Mouse (Mus musculus) liver, postnatal 0 days (tissue): ENCODE data around the gene Gm10197. TPM values are rescaled to one million over a fixed set of nuclear protein-coding genes. Genes with fewer than 3 reads are reported as not detected.

ENCODE experiments used
- ATAC-seq: fragments of 200-750 bp; cut with Nextera tagmentation; 2 replicates; pipeline ENCODE4 v1.8.0; 2017; ENCODE audit warnings: mild to moderate bottlenecking, moderate library complexity
- DNase-seq: peaks from one replicate; pipeline ENCODE4 v3.0.0-alpha.2; 2016
- H3K27ac ChIP-seq: fragments of 300-500 bp; sonication (generic); 2 replicates; pipeline ENCODE4 v1.5.1; 2014; ENCODE audit warnings: antibody characterized with exemption, moderate library complexity, mild to moderate bottlenecking, low read depth
- H3K27me3 ChIP-seq: fragments of 300-500 bp; sonication (generic); 2 replicates; pipeline ENCODE4 v1.6.1; 2014; ENCODE audit warnings: low read length, control low read depth, mixed read lengths; ENCODE audit not compliant: insufficient read depth
- H3K36me3 ChIP-seq: fragments of 300-500 bp; sonication (generic); replicated peaks from 2 replicates; pipeline ENCODE4 v1.6.1; 2014; ENCODE audit warnings: mild to moderate bottlenecking, control low read depth, low read length, moderate library complexity, mixed read lengths; ENCODE audit not compliant: insufficient read depth
- H3K4me1 ChIP-seq: fragments of 300-500 bp; sonication (generic); 2 replicates; pipeline ENCODE4 v1.6.1; 2014; ENCODE audit warnings: antibody characterized with exemption, mild to moderate bottlenecking, control low read depth; ENCODE audit not compliant: insufficient read depth
- H3K4me2 ChIP-seq: fragments of 300-500 bp; sonication (generic); 2 replicates; pipeline ENCODE4 v1.6.1; 2014; ENCODE audit warnings: low read depth, mild to moderate bottlenecking, low read length, moderate library complexity, mixed read lengths
- H3K4me3 ChIP-seq: fragments of 300-500 bp; sonication (generic); 2 replicates; pipeline ENCODE4 v1.5.1; 2014; ENCODE audit warnings: low read depth, low read length
- H3K9ac ChIP-seq: fragments of 300-500 bp; sonication (generic); replicated peaks from 2 replicates; pipeline ENCODE4 v1.6.1; 2014; ENCODE audit warnings: mild to moderate bottlenecking, moderate library complexity
- H3K9me3 ChIP-seq: fragments of 300-500 bp; sonication (generic); 2 replicates; pipeline ENCODE4 v1.6.1; 2016; ENCODE audit warnings: mild to moderate bottlenecking, control low read depth, low read length, mixed read lengths
- CTCF ChIP-seq: sonication (generic); IDR thresholded peaks from 2 replicates; pipeline ENCODE4 v1.5.1; 2016; ENCODE audit warnings: antibody characterized with exemption, low read depth
- EP300 ChIP-seq: IDR thresholded peaks from 2 replicates; pipeline ENCODE4 v1.6.1; 2016; ENCODE audit warnings: antibody characterized with exemption, low read depth, mild to moderate bottlenecking
- WGBS: fragments of 180-500 bp; shearing (Covaris S2); extraction: QIAGEN DNeasy Blood & Tissue Kit; methylation state at CpG from one replicate; pipeline ENCODE4 v1.1.7; 2014; ENCODE audit not compliant: insufficient replicate concordance; 5-methylcytosine and 5-hydroxymethylcytosine counted together
- polyA plus RNA-seq: library from polyadenylated mRNA; unstranded; fragments of >200 nt; fragmentation: Nextera tagmentation; extraction: Ambion mirVana; gene quantifications from 2 replicates; pipeline ENCODE4 v1.2.1, GENCODE M21; 2015

Gene Gm10197
- polyA plus RNA-seq, 1 experiment from 2014 or later, result not detected

DNA sequence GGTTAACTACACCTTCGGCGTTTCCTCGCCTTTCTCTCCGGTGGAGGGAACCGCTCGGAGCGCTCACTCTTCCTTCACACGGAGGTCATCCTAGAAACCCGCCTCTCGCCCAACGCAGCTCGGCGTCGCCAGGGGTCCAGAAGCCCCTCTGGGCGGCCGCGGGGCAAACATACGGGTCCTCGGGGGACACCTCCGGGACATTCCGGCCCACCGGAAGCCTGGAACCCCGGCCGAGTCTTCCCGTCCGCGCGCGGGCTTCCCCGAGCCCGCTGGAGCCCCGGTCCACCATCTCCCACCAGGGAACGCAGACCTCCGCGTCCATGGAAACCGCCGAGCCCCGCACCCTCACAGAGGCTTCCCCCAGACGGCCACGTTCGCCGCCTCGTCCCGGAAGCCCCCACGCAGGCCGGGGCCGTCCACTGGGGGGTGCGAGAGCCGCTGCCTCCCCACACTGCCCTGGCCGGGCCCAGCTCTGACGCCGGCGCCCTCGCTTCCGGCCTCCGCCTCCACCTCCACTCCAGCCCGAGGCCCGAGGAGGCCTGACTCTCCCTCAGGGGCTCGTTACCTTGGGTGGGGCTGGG, 18.4 kb upstream of the Gm10197 start:
- peaks cover 34% of the 10 kb centered on the region for H3K36me3 ChIP-seq
- ATAC-seq (peak; percentile 75), DNase-seq (no peak)
- TF ChIP-seq EP300 (no peak), CTCF (peak; percentile 33)
- peak overlapping the region; percentile 75 for H3K4me2 ChIP-seq
- peak overlapping the region; percentile 99 for H3K4me3 ChIP-seq
- no peaks in the 10 kb centered on the region for H3K27me3 ChIP-seq
- peaks cover 17% of the 10 kb centered on the region for H3K4me1 ChIP-seq
- H3K9ac ChIP-seq, result peak overlapping the region; percentile 100
- H3K9me3 ChIP-seq, result no peaks in the 10 kb centered on the region
- under 1% methylated on average over 59 of the region's 59 CpGs for WGBS
- peak overlapping the region; percentile 100 for H3K27ac ChIP-seq

DNA sequence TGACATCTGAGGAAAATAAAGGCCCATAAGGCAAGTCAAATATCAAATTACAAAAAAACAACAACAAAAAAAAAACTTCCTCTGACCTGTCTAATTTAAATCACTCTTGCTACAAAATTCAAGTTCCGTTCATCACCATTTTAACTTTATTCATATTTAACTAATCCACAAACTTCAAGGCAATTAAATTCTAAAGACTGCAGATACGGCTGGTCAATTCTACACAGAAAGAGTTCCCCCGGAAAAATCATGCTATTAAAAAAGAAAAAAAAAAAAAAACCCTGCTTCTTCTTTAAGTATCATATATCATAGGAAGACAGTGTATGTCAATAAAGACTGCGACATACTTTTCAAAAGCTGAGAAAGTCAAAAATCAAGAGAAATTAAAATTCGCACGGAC, 17.9 kb upstream of the Gm10197 start:
- peak overlapping the region; percentile 99 for H3K4me3 ChIP-seq
- ATAC-seq (no peak), DNase-seq (no peak)
- no peaks in the 10 kb centered on the region for H3K27me3 ChIP-seq
- H3K36me3 ChIP-seq, result peaks cover 39% of the 10 kb centered on the region
- peak overlapping the region; percentile 75 for H3K4me2 ChIP-seq
- 15% methylated on average over 6 of the region's 6 CpGs for WGBS
- H3K9ac ChIP-seq, result peak overlapping the region; percentile 100
- H3K27ac ChIP-seq, result peak overlapping the region; percentile 100
- TF ChIP-seq EP300, result no peak
- no peak for TF ChIP-seq CTCF
- peaks cover 16% of the 10 kb centered on the region for H3K4me1 ChIP-seq
- H3K9me3 ChIP-seq, result no peaks in the 10 kb centered on the region

DNA sequence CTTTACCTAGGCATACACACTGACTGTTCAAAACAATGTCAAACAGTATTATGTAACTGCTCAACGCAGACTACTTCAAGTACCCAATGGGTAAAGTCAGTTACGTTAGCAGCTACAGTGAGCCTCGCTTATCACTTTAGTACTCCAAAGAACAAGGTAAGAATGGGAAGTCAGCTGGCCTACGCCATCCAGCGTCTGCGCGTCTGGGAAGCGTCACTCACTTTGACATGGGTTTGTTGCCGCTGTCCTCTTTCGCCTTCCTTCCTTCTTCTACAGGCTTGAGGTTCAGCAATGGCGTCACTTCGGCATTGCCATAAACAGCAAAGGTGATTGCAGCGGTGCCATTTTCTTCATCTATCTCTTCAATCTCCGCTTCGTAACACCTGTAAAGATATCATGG, 11.8 kb upstream of the Gm10197 start:
- Histone ChIP-seq H3K9me3 (no peaks in the 10 kb centered on the region), H3K36me3 (peaks cover 86% of the 10 kb centered on the region), H3K9ac (no peak overlapping the region), H3K27me3 (no peaks in the 10 kb centered on the region), H3K27ac (no peak overlapping the region), H3K4me3 (no peak overlapping the region), H3K4me2 (no peak overlapping the region), H3K4me1 (no peaks in the 10 kb centered on the region)
- 90% methylated on average over 15 of the region's 15 CpGs for WGBS
- TF ChIP-seq EP300 (no peak), CTCF (no peak)
- DNase-seq (no peak), ATAC-seq (no peak)

DNA sequence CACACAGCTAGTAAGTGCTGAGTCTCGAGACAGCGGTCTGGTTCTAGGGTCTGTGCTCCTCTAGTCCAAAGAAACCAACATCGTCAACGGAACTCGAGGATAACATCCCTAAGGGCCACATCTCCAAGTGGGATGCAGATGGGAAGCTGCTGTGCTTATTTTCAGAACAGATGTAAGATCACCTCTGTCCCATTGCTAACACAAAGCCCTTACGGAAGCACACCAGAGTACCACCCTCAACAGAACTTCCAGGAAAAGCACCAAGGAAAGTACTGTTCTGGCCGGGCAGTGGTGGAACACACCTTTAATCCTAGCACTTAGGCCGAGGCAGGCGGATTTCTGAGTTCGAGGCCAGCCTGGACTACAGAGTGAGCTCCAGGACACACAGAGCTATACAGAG, 6.9 kb upstream of the Gm10197 start:
- DNase-seq, result no peak
- Histone ChIP-seq H3K9me3 (no peaks in the 10 kb centered on the region), H3K36me3 (peaks cover 74% of the 10 kb centered on the region), H3K27ac (no peak overlapping the region), H3K27me3 (no peaks in the 10 kb centered on the region), H3K9ac (no peak overlapping the region), H3K4me3 (no peak overlapping the region), H3K4me2 (no peak overlapping the region), H3K4me1 (no peaks in the 10 kb centered on the region)
- no peak for ATAC-seq
- WGBS, result 85% methylated on average over 10 of the region's 10 CpGs
- TF ChIP-seq CTCF (no peak), EP300 (no peak)

DNA sequence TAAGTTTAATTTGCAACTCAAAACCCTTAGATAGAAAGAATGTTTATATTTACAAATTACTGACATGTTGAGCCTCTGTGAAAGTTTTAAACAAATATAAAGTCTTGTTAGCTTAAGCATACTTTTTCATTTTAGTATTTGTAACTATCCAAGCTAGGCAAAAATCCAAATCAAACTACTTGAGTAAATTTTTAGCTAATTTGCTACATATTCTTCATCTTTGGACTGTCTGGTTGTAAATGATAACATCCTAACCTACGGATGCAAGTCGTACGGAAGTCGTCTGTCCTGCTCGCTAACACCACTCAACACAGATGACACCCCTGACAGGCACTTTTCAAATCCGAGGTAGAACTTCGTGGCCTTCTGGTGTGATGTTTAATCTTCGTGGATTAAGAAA, 6.1 kb upstream of the Gm10197 start:
- H3K9me3 ChIP-seq, result no peaks in the 10 kb centered on the region
- H3K36me3 ChIP-seq, result peaks cover 71% of the 10 kb centered on the region
- no peak overlapping the region for H3K9ac ChIP-seq
- no peak for TF ChIP-seq CTCF
- TF ChIP-seq EP300, result no peak
- no peaks in the 10 kb centered on the region for H3K27me3 ChIP-seq
- H3K4me1 ChIP-seq, result no peaks in the 10 kb centered on the region
- H3K4me2 ChIP-seq, result no peak overlapping the region
- H3K27ac ChIP-seq, result no peak overlapping the region
- 76% methylated on average over 8 of the region's 8 CpGs for WGBS
- DNase-seq (no peak), ATAC-seq (no peak)
- H3K4me3 ChIP-seq, result no peak overlapping the region

DNA sequence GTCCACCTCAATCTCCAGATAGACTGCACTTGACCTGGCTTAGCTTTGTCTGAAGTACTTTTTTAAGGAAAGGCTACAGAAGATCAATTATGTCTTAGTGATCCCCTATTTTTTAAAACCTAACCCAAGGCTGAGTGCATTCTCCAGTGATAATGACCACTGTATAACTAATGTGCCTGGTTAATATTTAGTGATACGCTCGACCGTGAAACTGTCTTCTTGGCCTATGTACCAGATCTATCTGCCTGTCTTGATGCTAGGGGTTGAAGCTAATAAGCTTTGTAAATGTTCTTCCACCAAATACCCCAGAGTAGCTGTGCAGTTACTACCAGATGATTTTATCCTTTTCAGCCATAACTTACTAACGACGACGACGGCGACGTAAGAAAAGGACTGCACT, 4.2 kb upstream of the Gm10197 start:
- H3K36me3 ChIP-seq, result peaks cover 66% of the 10 kb centered on the region
- no peaks in the 10 kb centered on the region for H3K4me1 ChIP-seq
- TF ChIP-seq EP300 (no peak), CTCF (no peak)
- no peaks in the 10 kb centered on the region for H3K9me3 ChIP-seq
- H3K27me3 ChIP-seq, result no peaks in the 10 kb centered on the region
- no peak overlapping the region for H3K9ac ChIP-seq
- no peak overlapping the region for H3K4me2 ChIP-seq
- DNase-seq (no peak), ATAC-seq (no peak)
- 91% methylated on average over 9 of the region's 9 CpGs for WGBS
- H3K4me3 ChIP-seq, result no peak overlapping the region
- H3K27ac ChIP-seq, result no peak overlapping the region

DNA sequence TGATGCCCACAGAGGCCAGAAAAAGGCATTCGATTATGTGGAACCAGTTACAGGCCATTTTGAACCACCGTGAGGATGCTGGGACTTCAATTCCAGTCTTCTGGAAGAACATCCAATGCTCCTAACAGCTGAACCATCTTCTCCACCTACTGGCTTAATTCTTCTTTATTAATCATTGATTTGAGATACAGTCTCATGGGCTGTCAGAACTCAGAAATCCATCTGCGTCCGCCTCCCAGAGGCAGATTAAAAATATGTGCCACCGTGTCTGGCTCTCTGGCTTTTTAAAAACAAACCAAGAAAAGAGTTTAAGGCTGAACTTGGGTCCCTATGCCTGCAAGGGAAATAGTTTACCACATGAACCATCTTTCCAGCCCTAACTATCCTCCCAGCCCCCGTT, 3.7 kb upstream of the Gm10197 start:
- H3K36me3 ChIP-seq, result peaks cover 65% of the 10 kb centered on the region
- DNase-seq (no peak), ATAC-seq (no peak)
- no peak overlapping the region for H3K4me3 ChIP-seq
- H3K9ac ChIP-seq, result no peak overlapping the region
- 89% methylated on average over 6 of the region's 6 CpGs for WGBS
- no peaks in the 10 kb centered on the region for H3K9me3 ChIP-seq
- H3K27me3 ChIP-seq, result no peaks in the 10 kb centered on the region
- H3K27ac ChIP-seq, result no peak overlapping the region
- no peak for TF ChIP-seq CTCF
- no peak overlapping the region for H3K4me2 ChIP-seq
- no peaks in the 10 kb centered on the region for H3K4me1 ChIP-seq
